Mouse (Mus musculus) stomach, postnatal 0 days (tissue): ENCODE results near the gene Mef2a. TPM values are rescaled to one million over a fixed set of nuclear protein-coding genes. Genes with fewer than 3 reads are reported as not detected.

Experiments
- ATAC-seq: fragments of 200-750 bp; cut with Nextera tagmentation; 2 replicates; pipeline ENCODE4 v1.8.0; 2017; ENCODE audit not compliant: low FRiP score, low TSS enrichment
- DNase-seq: peaks from one replicate; pipeline ENCODE4 v3.0.0-alpha.2; 2016; ENCODE audit warnings: low spot score
- H3K27ac ChIP-seq: fragments of 300-500 bp; sonication (generic); replicated peaks from 2 replicates; pipeline ENCODE4 v1.5.1; 2014; ENCODE audit warnings: mild to moderate bottlenecking, control low read depth
- H3K27me3 ChIP-seq: fragments of 300-500 bp; sonication (generic); 2 replicates; pipeline ENCODE4 v1.6.1; 2014; ENCODE audit warnings: low read length; ENCODE audit not compliant: control insufficient read depth, insufficient read depth
- H3K36me3 ChIP-seq: fragments of 300-500 bp; sonication (generic); 2 replicates; pipeline ENCODE4 v1.6.1; 2014; ENCODE audit warnings: low read length, mixed read lengths; ENCODE audit not compliant: control insufficient read depth, insufficient read depth
- H3K4me1 ChIP-seq: fragments of 300-500 bp; sonication (generic); replicated peaks from 2 replicates; pipeline ENCODE4 v1.6.1; 2014; ENCODE audit warnings: antibody characterized with exemption; ENCODE audit not compliant: control insufficient read depth, insufficient read depth
- H3K4me2 ChIP-seq: fragments of 300-500 bp; sonication (generic); replicated peaks from 2 replicates; pipeline ENCODE4 v1.6.1; 2014; ENCODE audit warnings: low read depth, mild to moderate bottlenecking, control low read depth, moderate library complexity
- H3K4me3 ChIP-seq: fragments of 300-500 bp; sonication (generic); 2 replicates; pipeline ENCODE4 v1.5.1; 2014; ENCODE audit warnings: low read depth, low read length, control low read depth
- H3K9ac ChIP-seq: fragments of 300-500 bp; sonication (generic); 2 replicates; pipeline ENCODE4 v1.6.1; 2014; ENCODE audit warnings: mild to moderate bottlenecking, low read length, control low read depth, mixed read lengths
- H3K9me3 ChIP-seq: fragments of 300-500 bp; sonication (generic); 2 replicates; pipeline ENCODE4 v1.6.1; 2016; ENCODE audit warnings: low read length; ENCODE audit not compliant: control insufficient read depth
- CTCF ChIP-seq: IDR thresholded peaks from 2 replicates; pipeline ENCODE4 v1.5.1; 2016; ENCODE audit warnings: antibody characterized with exemption, low read depth, mild to moderate bottlenecking, moderate library complexity
- EP300 ChIP-seq: optimal IDR thresholded peaks from 2 replicates; pipeline ENCODE3; 2016; ENCODE audit warnings: antibody characterized with exemption
- WGBS: fragments of 180-500 bp; shearing (Covaris S2); extraction: QIAGEN DNeasy Blood & Tissue Kit; methylation state at CpG from one replicate; pipeline ENCODE4 v1.1.7; 2014; 5-methylcytosine and 5-hydroxymethylcytosine counted together
- polyA plus RNA-seq: library from polyadenylated mRNA; unstranded; fragments of >200 nt; fragmentation: Nextera tagmentation; extraction: Ambion mirVana; gene quantifications from 2 replicates; pipeline ENCODE4 v1.2.1, GENCODE M21; 2015

Mef2a gene
- polyA plus RNA-seq, 1 experiment from 2014 or later, result 21.5 TPM

DNA sequence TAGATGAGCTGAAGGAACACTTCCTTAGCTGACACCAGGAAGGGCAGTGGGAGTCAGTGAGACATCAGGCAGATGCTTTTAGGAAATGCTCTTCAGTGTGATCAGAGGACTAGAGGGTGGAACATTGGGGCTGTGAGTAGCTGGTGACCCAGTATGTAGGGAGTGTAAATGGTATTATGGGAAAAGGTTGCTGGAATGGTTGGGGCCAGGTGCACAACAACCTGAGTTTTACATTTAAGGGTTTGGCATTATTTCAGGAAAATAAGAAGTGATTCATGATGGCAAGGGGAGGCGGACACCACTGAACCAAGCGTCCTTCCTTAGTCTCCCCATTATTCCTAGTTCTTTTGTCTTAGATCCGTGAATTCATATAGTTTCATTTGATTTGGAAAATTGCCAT lies 143.0 kb downstream of the Mef2a start:
- Histone ChIP-seq H3K4me3 (no peak overlapping the region), H3K9me3 (no peaks in the 10 kb centered on the region), H3K4me1 (no peaks in the 10 kb centered on the region), H3K9ac (no peak overlapping the region), H3K4me2 (no peak overlapping the region), H3K27me3 (no peaks in the 10 kb centered on the region), H3K36me3 (peaks cover 3% of the 10 kb centered on the region), H3K27ac (no peak overlapping the region)
- ATAC-seq (0 out of 2 replicates have a peak, but pooled peaks have one; percentile 31), DNase-seq (peak; percentile 7)
- no peak for TF ChIP-seq EP300
- TF ChIP-seq CTCF, result no peak
- 64% methylated on average over 3 of the region's 3 CpGs for WGBS

DNA sequence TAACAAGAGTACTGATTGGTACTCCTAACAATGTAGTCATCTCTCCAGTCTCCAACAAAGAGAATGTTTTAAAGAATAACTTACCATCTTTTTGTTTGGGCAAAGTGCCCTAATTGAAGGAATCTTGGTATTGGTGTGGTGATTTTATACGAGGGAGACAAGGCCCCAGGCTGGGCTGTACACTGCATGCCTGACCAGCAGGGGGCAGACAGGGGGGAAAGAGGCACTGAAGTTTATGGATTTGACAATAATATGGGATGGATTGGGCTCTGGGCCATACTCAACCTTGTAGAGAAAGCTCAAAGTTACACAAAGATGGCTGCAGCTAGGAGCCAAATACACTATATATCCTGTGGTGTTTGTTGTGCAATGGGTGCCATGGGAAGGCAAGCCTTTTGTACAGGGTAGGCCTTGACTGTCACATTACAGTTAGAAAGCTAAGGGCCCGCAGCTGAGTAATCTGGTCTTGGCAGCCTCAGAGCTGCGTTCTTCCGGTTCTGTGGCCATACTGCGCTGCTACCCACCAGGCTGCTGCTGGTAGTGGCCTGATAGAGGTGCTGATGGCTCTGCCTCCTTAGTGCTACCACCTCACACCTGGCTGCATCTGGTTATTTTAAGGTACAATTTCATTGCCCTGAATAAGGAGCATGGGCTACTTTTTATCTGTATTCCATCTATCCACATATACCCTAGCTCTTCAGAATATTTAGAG lies 143.6 kb downstream of the Mef2a start:
- peak; percentile 60 for ATAC-seq

DNA sequence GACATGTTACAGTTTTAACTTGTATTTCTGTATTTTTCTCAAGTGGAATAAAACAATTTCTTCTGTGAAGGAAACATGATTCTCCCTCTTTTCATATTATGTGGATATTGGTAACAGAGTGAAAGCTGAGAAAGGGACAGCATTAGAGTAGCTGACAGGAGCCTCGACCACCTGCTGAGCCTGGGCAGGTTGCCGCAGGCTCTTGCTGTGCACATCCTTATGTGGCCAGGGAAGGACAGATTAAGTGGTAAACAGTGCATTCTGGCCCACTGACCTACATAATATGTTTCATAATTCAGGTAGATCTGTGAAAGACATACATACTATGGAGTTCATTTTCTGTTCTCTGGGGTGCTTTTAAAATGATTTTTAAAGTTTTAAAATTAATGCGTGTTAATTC lies 144.3 kb downstream of the Mef2a start:
- Histone ChIP-seq H3K27me3 (no peaks in the 10 kb centered on the region), H3K36me3 (no peaks in the 10 kb centered on the region; the same call in 1 of the 2 replicates), H3K9me3 (no peaks in the 10 kb centered on the region), H3K9ac (no peak overlapping the region), H3K27ac (no peak overlapping the region), H3K4me3 (no peak overlapping the region), H3K4me1 (no peaks in the 10 kb centered on the region), H3K4me2 (no peak overlapping the region)
- ATAC-seq (no peak), DNase-seq (no peak)
- TF ChIP-seq CTCF (no peak), EP300 (no peak)
- 77% methylated on average over 3 of the region's 3 CpGs for WGBS

More for the DNA sequence above, 143.6 kb downstream of the Mef2a start:
- 79% methylated on average over 5 of the region's 5 CpGs for WGBS
- Histone ChIP-seq H3K27me3 (no peaks in the 10 kb centered on the region), H3K4me2 (no peak overlapping the region), H3K9me3 (no peaks in the 10 kb centered on the region), H3K36me3 (no peaks in the 10 kb centered on the region; the same call in 1 of the 2 replicates), H3K27ac (no peak overlapping the region), H3K9ac (no peak overlapping the region), H3K4me1 (no peaks in the 10 kb centered on the region), H3K4me3 (no peak overlapping the region)
- peak; percentile 64 for DNase-seq
- TF ChIP-seq CTCF (peak; percentile 89), EP300 (no peak)

DNA sequence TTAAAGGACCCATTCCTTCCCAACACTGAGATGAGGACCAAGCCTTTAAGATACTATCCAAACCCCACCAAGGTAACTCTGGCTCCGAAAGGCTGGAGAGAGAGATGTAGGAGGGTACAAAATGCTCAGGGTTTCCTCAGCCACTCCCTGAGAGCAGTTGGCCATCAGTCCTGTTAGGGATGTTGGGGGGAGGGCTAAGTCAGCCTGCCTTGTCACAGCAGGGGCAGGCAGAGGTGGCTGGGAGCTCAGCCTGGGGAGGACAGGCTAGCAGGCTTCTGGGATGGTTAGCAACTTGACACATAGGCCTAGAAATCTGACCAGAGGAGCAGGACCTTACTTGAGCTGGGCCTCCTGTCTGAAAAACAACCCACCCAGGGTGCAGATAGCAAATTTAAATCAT lies 145.1 kb downstream of the Mef2a start:
- no peak for ATAC-seq
- H3K4me2 ChIP-seq, result no peak overlapping the region
- 85% methylated on average over 1 of the region's 1 CpGs for WGBS
- no peaks in the 10 kb centered on the region for H3K27me3 ChIP-seq
- 0 out of 2 replicates have a peak, but pooled peaks cover 2% of the 10 kb centered on the region for H3K4me1 ChIP-seq
- DNase-seq, result peak; percentile 11
- H3K9ac ChIP-seq, result no peak overlapping the region; the same call in 1 of the 2 replicates
- no peak overlapping the region for H3K27ac ChIP-seq
- no peaks in the 10 kb centered on the region; the same call in 1 of the 2 replicates for H3K36me3 ChIP-seq
- no peak overlapping the region for H3K4me3 ChIP-seq
- H3K9me3 ChIP-seq, result no peaks in the 10 kb centered on the region
- TF ChIP-seq CTCF (no peak), EP300 (no peak)

DNA sequence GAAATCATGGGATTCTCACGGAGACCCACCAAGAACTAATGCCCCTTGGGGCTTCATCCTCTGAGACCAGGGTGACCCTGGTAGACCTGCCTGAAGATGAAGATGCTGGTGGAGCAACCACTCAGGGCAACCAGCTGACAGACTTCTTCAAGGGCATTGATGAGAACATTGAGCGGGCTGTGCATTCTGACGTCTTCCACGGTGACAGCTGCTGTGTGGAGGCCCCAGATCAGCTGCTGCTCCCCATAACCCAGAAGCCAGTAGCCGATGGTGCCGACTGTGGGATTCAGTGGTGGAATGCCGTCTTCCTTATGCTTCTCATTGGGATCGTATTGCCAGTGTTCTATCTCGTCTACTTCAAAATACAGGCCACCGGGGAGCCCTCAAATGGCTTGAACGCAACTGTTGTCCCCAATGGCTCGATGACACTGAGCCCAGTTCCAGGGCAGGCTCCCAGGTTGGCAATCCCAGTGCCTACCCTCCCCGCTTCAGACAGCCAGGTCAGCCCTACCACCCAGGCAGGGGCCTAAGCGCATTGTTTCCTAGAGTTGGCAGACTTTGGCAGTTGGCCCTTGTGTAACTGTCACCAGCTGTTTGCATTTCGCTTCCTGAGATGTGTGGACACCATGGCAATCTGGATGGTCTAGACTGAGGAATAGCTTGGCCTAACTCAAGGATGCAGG lies 146.6 kb downstream of the Mef2a start:
- Histone ChIP-seq H3K9ac (no peak overlapping the region), H3K4me2 (no peak overlapping the region), H3K9me3 (no peaks in the 10 kb centered on the region), H3K27me3 (no peaks in the 10 kb centered on the region), H3K4me3 (no peak overlapping the region), H3K27ac (no peak overlapping the region), H3K4me1 (0 out of 2 replicates have a peak, but pooled peaks cover 6% of the 10 kb centered on the region), H3K36me3 (no peaks in the 10 kb centered on the region; the same call in 1 of the 2 replicates)
- DNase-seq (no peak), ATAC-seq (no peak)
- 96% methylated on average over 15 of the region's 15 CpGs for WGBS
- TF ChIP-seq CTCF (no peak), EP300 (no peak)
